Mouse (Mus musculus) embryonic facial prominence, embryonic 12.5 days (tissue): ENCODE measurements around the gene Efcab11. TPM values are rescaled to one million over a fixed set of nuclear protein-coding genes. Genes with fewer than 3 reads are reported as not detected.
A peak's percentile ranks its signal among the peaks of the same experiment; 100 is the strongest.

Source experiments
- ATAC-seq: fragments of 200-750 bp; cut with Nextera tagmentation; 2 replicates; pipeline ENCODE4 v1.8.0; 2017; ENCODE audit not compliant: insufficient number of reproducible peaks, insufficient read depth, low FRiP score, low TSS enrichment
- H3K27ac ChIP-seq: fragments of 300-500 bp; sonication (generic); 2 replicates; pipeline ENCODE4 v1.5.1; 2016; ENCODE audit warnings: mild to moderate bottlenecking
- H3K27me3 ChIP-seq: fragments of 300-500 bp; sonication (generic); 2 replicates; pipeline ENCODE4 v1.6.1; 2016; ENCODE audit warnings: mild to moderate bottlenecking, moderate library complexity
- H3K36me3 ChIP-seq: fragments of 300-500 bp; sonication (generic); 2 replicates; pipeline ENCODE4 v1.6.1; 2016; ENCODE audit warnings: mild to moderate bottlenecking
- H3K4me1 ChIP-seq: fragments of 300-500 bp; sonication (generic); 2 replicates; pipeline ENCODE4 v1.6.1; 2016
- H3K4me2 ChIP-seq: fragments of 300-500 bp; sonication (generic); replicated peaks from 2 replicates; pipeline ENCODE4 v1.6.1; 2016; ENCODE audit warnings: mild to moderate bottlenecking, moderate library complexity
- H3K4me3 ChIP-seq: fragments of 300-500 bp; sonication (generic); 2 replicates; pipeline ENCODE4 v1.5.1; 2016; ENCODE audit warnings: mild to moderate bottlenecking
- H3K9ac ChIP-seq: fragments of 300-500 bp; sonication (generic); 2 replicates; pipeline ENCODE4 v1.6.1; 2016; ENCODE audit warnings: mild to moderate bottlenecking, moderate library complexity
- H3K9me3 ChIP-seq: fragments of 300-500 bp; sonication (generic); 2 replicates; pipeline ENCODE4 v1.6.1; 2016; ENCODE audit warnings: mild to moderate bottlenecking, moderate library complexity
- WGBS: fragments of 180-500 bp; shearing (Covaris S2); methylation state at CpG from one replicate; pipeline ENCODE4 v1.1.7; 2016; 5-methylcytosine and 5-hydroxymethylcytosine counted together
- polyA plus RNA-seq: library from polyadenylated mRNA; unstranded; fragments of >200 nt; fragmentation: Nextera tagmentation; extraction: Ambion mirVana; gene quantifications from 2 replicates; pipeline ENCODE4 v1.2.1, GENCODE M21; 2016

Gene Efcab11
- polyA plus RNA-seq, 1 experiment from 2014 or later, result 17.6 TPM

- Histone ChIP-seq H3K36me3 (no peaks in the 10 kb centered on the region), H3K9me3 (no peaks in the 10 kb centered on the region), H3K4me2 (no peak overlapping the region), H3K4me1 (no peaks in the 10 kb centered on the region), H3K4me3 (no peak overlapping the region), H3K9ac (no peak overlapping the region), H3K27me3 (no peaks in the 10 kb centered on the region), H3K27ac (no peak overlapping the region)
- WGBS, result 87% methylated on average over 11 of the region's 11 CpGs
- no peak for ATAC-seq
Observed at GRCm38 (mm10) chr12:99767691-99768090, 116.5 kb downstream of the Efcab11 start.

GRCm38 (mm10) chr12:99765979-99766378 lies 118.3 kb downstream of the Efcab11 start:
- H3K4me3 ChIP-seq, result no peak overlapping the region
- 88% methylated on average over 6 of the region's 6 CpGs for WGBS
- no peaks in the 10 kb centered on the region for H3K27me3 ChIP-seq
- H3K9me3 ChIP-seq, result no peaks in the 10 kb centered on the region
- no peaks in the 10 kb centered on the region for H3K36me3 ChIP-seq
- no peak overlapping the region for H3K9ac ChIP-seq
- H3K4me2 ChIP-seq, result no peak overlapping the region
- H3K4me1 ChIP-seq, result no peaks in the 10 kb centered on the region
- ATAC-seq, result no peak
- no peak overlapping the region for H3K27ac ChIP-seq

- Histone ChIP-seq H3K27ac (no peak overlapping the region), H3K4me1 (no peaks in the 10 kb centered on the region), H3K4me3 (no peak overlapping the region), H3K36me3 (no peaks in the 10 kb centered on the region), H3K27me3 (no peaks in the 10 kb centered on the region), H3K9ac (no peak overlapping the region), H3K9me3 (no peaks in the 10 kb centered on the region), H3K4me2 (no peak overlapping the region)
- ATAC-seq, result no peak
- 83% methylated on average over 3 of the region's 3 CpGs for WGBS
Observed at GRCm38 (mm10) chr12:99764053-99764452, 120.2 kb downstream of the Efcab11 start.

- no peaks in the 10 kb centered on the region for H3K27me3 ChIP-seq
- no peaks in the 10 kb centered on the region for H3K36me3 ChIP-seq
- ATAC-seq, result peak; percentile 60; the same call in 1 of the 2 replicates
- H3K4me1 ChIP-seq, result 0 out of 2 replicates have a peak, but pooled peaks cover 8% of the 10 kb centered on the region
- peak overlapping the region; percentile 10 for H3K4me2 ChIP-seq
- no peaks in the 10 kb centered on the region for H3K9me3 ChIP-seq
- 64% methylated on average over 15 of the region's 15 CpGs for WGBS
- no peak overlapping the region for H3K4me3 ChIP-seq
- no peak overlapping the region for H3K27ac ChIP-seq
- no peak overlapping the region for H3K9ac ChIP-seq
Observed at GRCm38 (mm10) chr12:99757754-99758526, 126.3 kb downstream of the Efcab11 start.

- no peak for ATAC-seq
- H3K4me1 ChIP-seq, result 0 out of 2 replicates have a peak, but pooled peaks cover 8% of the 10 kb centered on the region
- WGBS, result 56% methylated on average over 18 of the region's 18 CpGs
- H3K36me3 ChIP-seq, result no peaks in the 10 kb centered on the region
- peak overlapping the region; percentile 10; the same call in 1 of the 2 replicates for H3K4me2 ChIP-seq
- no peaks in the 10 kb centered on the region for H3K27me3 ChIP-seq
- no peak overlapping the region for H3K27ac ChIP-seq
- H3K9ac ChIP-seq, result no peak overlapping the region
- H3K9me3 ChIP-seq, result no peaks in the 10 kb centered on the region
- no peak overlapping the region for H3K4me3 ChIP-seq
Observed at GRCm38 (mm10) chr12:99756914-99757687, 127.1 kb downstream of the Efcab11 start.

GRCm38 (mm10) chr12:99756213-99756612 lies 128.0 kb downstream of the Efcab11 start:
- H3K9me3 ChIP-seq, result no peaks in the 10 kb centered on the region
- ATAC-seq, result no peak
- WGBS, result 84% methylated on average over 9 of the region's 9 CpGs
- H3K9ac ChIP-seq, result no peak overlapping the region
- no peak overlapping the region for H3K4me2 ChIP-seq
- no peak overlapping the region for H3K4me3 ChIP-seq
- no peak overlapping the region for H3K27ac ChIP-seq
- H3K36me3 ChIP-seq, result no peaks in the 10 kb centered on the region
- H3K4me1 ChIP-seq, result 0 out of 2 replicates have a peak, but pooled peaks cover 8% of the 10 kb centered on the region
- H3K27me3 ChIP-seq, result no peaks in the 10 kb centered on the region

- Histone ChIP-seq H3K27me3 (no peaks in the 10 kb centered on the region), H3K27ac (no peak overlapping the region), H3K4me2 (no peak overlapping the region), H3K4me3 (no peak overlapping the region), H3K9me3 (no peaks in the 10 kb centered on the region), H3K9ac (no peak overlapping the region), H3K4me1 (0 out of 2 replicates have a peak, but pooled peaks cover 8% of the 10 kb centered on the region), H3K36me3 (no peaks in the 10 kb centered on the region)
- 73% methylated on average over 11 of the region's 11 CpGs for WGBS
- ATAC-seq, result no peak
Observed at GRCm38 (mm10) chr12:99752986-99753385, 131.3 kb downstream of the Efcab11 start.

GRCm38 (mm10) chr12:99749391-99749790 lies 134.8 kb downstream of the Efcab11 start:
- Histone ChIP-seq H3K4me2 (no peak overlapping the region), H3K9me3 (no peaks in the 10 kb centered on the region), H3K9ac (no peak overlapping the region), H3K4me3 (no peak overlapping the region), H3K4me1 (0 out of 2 replicates have a peak, but pooled peaks cover 3% of the 10 kb centered on the region), H3K36me3 (no peaks in the 10 kb centered on the region), H3K27me3 (no peaks in the 10 kb centered on the region), H3K27ac (no peak overlapping the region)
- ATAC-seq, result no peak
- WGBS, result 71% methylated on average over 3 of the region's 3 CpGs

GRCm38 (mm10) chr12:99741631-99742030 lies 142.6 kb downstream of the Efcab11 start:
- H3K4me2 ChIP-seq, result no peak overlapping the region
- ATAC-seq, result no peak
- no peaks in the 10 kb centered on the region for H3K9me3 ChIP-seq
- no peaks in the 10 kb centered on the region for H3K27me3 ChIP-seq
- H3K36me3 ChIP-seq, result no peaks in the 10 kb centered on the region
- 77% methylated on average over 8 of the region's 8 CpGs for WGBS
- H3K27ac ChIP-seq, result no peak overlapping the region
- no peak overlapping the region for H3K4me3 ChIP-seq
- H3K4me1 ChIP-seq, result 0 out of 2 replicates have a peak, but pooled peaks cover 5% of the 10 kb centered on the region
- no peak overlapping the region for H3K9ac ChIP-seq

GRCm38 (mm10) chr12:99739211-99739610 lies 145.0 kb downstream of the Efcab11 start:
- H3K9ac ChIP-seq, result no peak overlapping the region
- H3K4me3 ChIP-seq, result no peak overlapping the region
- H3K36me3 ChIP-seq, result no peaks in the 10 kb centered on the region
- 0 out of 2 replicates have a peak, but pooled peaks cover 5% of the 10 kb centered on the region for H3K4me1 ChIP-seq
- no peak overlapping the region for H3K27ac ChIP-seq
- WGBS, result 77% methylated on average over 5 of the region's 5 CpGs
- ATAC-seq, result no peak
- no peaks in the 10 kb centered on the region for H3K27me3 ChIP-seq
- no peak overlapping the region for H3K4me2 ChIP-seq
- no peaks in the 10 kb centered on the region for H3K9me3 ChIP-seq

- Histone ChIP-seq H3K4me2 (no peak overlapping the region), H3K4me3 (no peak overlapping the region), H3K36me3 (no peaks in the 10 kb centered on the region), H3K9ac (no peak overlapping the region), H3K4me1 (0 out of 2 replicates have a peak, but pooled peaks cover 5% of the 10 kb centered on the region), H3K27ac (no peak overlapping the region), H3K27me3 (no peaks in the 10 kb centered on the region), H3K9me3 (no peaks in the 10 kb centered on the region)
- 82% methylated on average over 6 of the region's 6 CpGs for WGBS
- no peak for ATAC-seq
Observed at GRCm38 (mm10) chr12:99738256-99738655, 146.0 kb downstream of the Efcab11 start.

- Histone ChIP-seq H3K4me3 (no peak overlapping the region), H3K27ac (no peak overlapping the region), H3K4me1 (0 out of 2 replicates have a peak, but pooled peaks cover 5% of the 10 kb centered on the region), H3K4me2 (no peak overlapping the region), H3K27me3 (no peaks in the 10 kb centered on the region), H3K9ac (no peak overlapping the region), H3K36me3 (no peaks in the 10 kb centered on the region), H3K9me3 (no peaks in the 10 kb centered on the region)
- ATAC-seq, result no peak
- WGBS, result 35% methylated on average over 3 of the region's 3 CpGs
Observed at GRCm38 (mm10) chr12:99736971-99737370, 147.3 kb downstream of the Efcab11 start.
